Mouse (Mus musculus): ENCODE data around the gene Map3k12. TPM values are rescaled to one million over a fixed set of nuclear protein-coding genes. Genes with fewer than 3 reads are reported as not detected.

Gene Map3k12
- total RNA-seq, 1 experiment from 2014 or later = 12.0 TPM

DNA sequence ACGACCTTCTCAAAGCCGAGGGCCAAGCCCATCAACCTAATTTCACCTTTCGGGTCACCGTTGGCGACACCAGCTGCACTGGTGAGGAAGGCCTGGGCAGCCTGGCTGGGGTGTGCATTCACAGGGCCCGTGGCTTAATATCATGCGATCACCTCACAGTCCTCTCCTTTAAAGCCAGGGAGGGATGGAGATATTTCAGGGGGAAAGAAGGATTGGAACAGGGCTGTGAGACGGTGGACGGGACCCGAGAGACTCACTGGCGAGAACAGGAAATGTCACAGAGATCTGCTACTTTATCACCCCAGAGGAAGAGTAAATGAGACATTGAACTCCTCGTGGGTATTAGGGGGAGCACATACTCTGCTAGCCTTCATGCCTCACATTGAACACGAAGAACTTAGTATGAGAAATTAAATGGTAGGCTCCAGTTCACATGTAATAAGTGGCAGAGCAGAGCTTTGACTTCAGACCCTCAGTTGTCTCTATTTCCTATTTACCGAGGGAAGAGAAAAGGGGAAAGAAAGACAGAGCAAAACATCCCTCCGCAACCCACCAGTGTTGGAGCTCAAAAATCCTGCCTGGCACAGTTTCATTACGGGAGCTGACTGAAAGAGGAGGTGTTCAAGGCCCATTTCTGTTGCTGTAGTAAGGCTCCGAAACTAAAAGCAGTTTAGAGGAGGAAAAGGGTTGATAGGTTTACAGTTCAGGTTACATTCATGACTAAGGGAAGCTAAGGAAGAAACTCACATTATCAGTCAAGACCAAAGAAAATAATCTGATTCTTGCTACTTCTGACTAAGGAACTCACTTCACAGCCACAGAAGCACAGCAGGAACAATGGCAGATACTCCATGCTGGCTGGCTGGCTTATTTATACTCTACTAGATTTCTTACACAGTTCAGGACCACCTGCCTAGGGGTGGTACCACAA lies 2.6 kb upstream of the Map3k12 start:
- DNase-seq = no peak

DNA sequence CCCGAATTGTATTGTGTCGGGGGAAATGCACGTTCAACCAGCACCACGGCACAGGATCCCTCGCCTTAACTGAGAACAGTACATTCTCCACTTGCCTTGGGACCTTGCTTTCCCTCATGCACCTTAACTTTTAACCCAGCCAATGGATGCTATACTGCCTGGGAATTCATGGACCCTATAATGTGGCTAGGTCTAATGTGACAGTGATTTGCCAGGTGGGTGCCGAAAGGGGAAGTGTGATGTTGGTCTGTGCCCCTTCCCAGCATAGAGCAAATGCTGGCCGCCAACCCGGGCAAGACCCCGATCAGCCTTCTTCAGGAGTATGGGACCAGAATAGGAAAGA lies 2.0 kb upstream of the Map3k12 start:
- no peak for DNase-seq

DNA sequence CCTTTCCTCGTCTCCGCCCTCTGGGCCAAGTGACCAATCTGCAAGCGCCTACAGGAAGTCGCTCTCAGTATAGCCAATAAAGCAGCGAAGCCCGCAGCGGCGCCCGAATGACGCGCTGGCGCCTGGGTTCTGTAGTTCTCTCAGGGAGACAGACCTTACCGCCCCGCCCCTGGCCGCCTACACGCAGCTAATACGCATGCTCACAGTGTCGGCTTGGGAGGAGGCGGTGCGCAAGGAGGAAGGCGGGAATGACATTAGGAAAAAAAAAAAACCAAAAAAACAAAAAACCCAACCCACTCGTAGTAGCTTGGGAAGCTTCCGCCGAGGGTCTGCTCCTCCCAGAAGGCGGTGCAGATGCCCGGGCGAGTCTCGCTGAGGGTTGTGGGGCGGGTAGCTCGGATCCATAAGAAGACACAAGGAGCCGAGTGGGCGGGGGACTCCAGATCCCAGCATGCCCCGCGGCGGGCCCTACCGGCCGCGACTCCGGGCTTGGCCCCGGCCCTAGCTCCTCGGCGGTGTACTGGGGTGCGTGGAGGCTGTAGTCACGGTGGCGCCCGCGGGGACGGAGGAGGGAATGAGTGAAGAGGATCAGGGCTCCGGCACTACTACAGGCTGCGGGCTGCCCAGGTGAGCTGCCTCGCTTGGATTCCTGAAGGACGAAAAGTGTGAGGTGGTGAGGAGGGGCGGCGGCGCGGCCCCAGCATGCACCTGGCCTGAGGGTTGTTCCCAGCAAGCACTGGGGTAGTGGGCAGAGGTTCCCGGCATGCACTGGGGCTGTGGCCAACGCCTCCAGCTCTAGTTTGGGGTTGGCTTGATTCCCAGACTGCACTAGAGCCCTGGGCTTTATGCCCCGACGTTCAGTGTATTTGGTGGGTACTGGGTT lies 1.4 kb upstream of the Map3k12 start, which contains the start of gene Tarbp2:
Gene Tarbp2, plus strand, starts transcription at position 217 of the 883 bp plus-strand sequence.
- peak; percentile 99 for DNase-seq

DNA sequence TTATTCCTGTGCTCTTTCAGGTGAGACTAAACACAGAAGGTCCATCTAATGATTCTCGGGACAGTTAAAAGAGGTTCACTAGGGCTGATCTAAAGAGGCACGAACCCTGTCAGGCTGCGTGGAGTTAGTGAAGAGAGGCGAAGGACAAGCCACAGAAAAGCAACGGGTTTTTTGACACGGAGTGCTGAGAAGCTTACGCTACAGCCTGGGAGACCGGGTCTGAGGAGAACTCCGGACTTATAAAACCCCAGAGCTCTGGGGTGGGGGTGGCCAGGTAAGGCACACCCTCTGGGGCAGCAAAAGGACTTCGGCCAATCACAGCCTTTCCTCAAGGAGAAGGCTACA lies 739 bp upstream of the Map3k12 start:
- no peak for DNase-seq

DNA sequence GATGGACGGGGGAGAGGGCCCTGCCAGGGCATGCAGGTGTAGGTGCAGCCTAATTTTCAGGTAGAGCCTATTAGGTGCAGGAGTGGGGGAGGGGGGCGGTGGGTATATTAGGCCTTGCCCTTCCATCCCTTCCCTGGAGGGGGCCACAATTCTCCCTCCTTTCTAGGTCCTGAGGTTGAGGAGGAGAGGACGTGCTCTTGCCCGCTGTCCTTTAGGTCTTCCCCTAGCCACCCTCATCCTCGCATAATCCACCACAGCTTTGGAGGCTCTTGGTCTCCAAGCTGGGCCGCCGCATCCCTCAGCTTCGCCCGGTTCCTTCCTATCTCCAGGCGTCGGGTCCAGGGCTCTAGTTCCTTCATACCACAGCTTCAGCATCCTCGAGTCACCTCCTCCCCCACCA lies 571 bp downstream of the Map3k12 start:
- no peak for DNase-seq

DNA sequence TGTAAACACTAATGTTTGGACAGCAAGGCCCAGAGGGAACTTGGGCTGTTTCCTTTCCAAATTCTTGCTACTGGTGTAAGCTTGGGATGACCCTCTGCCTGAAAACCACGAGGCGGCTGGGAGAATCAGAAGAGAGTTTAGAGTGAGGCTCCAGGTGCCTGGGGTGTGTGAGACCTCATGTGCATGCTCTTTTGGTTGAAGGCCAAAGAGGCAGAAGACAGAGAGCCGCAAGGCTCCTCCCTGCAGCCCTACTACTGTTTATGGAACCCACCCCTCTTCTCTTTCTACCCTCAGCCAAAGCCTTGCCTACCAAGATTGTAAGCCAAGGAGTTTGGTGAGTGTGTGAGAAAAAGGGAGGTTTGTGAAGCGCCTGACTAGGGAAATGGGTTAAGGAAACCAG lies 1.1 kb downstream of the Map3k12 start:
- no peak for DNase-seq

DNA sequence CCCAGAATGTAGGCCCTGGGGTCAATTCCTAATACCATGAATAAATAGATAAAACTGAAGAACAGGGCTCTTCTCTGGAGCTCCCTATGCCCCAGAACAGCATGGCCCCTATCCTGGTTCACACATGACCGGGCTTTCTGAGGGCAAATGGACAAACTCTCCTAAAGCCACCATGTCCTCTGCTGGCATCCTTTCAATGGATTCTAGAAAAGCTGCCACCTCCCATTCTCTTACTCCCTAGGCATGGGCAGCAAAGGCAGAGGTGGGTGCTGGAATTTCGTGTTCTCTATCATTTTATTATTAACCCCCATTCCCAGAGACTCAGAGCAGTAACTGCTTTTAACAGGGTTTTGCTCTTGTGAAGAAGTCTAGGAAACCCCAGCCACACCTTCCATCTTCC lies 1.6 kb downstream of the Map3k12 start:
- no peak for DNase-seq

DNA sequence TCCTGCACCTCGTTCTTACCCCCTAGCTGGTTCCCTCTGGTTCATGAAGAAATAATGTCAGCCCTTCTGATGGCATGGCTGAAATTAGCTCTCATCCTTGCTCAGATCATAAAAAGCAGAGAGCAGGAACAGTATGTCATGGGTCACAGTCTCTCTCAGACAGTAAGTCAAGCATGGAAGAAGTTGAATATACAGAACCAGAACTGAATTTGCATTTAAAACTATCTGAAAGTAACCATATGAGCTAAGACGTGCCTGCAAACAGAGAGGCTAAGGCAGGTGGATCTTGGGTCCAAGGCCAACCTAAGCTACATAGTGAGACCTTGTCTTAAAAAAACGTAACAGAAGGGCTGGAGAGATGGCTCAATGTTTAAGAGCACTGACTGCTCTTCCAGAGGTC lies 3.9 kb downstream of the Map3k12 start:
- no peak for DNase-seq

DNA sequence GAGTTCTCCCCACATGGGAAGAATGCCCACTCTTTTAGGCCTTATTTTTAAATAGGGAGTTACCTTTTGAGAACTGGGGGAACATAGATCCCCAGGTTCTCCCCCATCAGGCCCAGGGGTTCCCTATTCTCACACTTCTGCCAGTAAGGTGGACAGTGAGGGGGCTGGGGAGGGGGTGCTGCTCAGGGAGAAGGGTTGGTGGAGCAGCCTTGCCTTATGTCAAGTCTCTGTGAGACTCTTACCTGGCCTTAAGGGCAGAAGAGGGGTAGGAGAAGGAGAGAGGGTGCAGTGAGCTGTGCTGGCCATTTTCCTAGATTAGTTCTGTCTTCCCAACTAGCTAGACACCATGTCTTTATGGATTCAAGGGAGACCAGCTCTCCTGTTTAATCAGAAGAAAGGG lies 4.4 kb downstream of the Map3k12 start:
- DNase-seq = no peak

DNA sequence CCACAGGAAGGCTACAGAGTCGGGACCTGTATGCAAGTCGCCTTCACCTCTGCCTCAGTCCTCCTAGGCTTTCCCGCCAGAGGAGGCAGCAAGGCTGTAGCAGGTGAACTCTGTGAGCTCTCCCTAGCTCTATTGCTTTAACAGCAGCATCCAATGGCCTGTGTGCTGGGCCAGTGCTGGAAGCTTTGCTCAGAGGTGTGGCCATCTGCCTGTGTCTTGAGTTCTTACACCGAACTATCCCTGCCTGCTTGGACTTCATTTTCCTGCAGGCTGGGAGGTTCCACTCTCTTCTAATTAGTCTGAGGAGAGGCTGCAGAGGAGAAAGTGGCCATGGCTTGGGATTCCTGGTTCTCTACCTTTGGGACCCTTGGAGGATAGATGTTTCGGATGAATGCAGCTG lies 4.9 kb downstream of the Map3k12 start:
- no peak for DNase-seq

DNA sequence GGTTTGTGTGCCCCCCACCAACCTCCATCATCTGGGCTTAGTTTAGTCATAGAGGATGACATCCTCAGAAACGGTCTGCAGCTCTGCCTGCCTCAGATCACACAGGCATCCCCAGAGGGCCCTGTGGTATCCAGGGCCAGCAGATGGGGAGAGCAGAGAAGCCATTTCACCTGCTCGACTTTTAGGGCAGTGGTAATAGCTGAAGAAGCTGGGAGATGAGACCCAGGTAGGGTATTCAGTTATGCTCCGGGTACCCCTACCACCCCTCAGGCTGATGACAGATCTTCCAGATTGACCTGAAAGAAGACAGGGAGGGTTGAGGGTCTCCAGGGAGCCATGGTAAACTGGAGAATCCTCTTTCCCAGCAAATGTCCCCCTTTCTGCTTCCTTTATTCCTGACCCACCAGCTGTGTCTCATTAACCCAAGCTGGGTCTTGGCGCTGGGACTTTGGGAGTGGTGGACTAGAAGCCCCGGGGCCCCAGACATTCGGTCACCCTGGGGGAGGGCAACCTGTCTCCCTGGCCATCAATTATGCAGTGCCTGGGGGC lies 5.5 kb downstream of the Map3k12 start:
- no peak for DNase-seq

DNA sequence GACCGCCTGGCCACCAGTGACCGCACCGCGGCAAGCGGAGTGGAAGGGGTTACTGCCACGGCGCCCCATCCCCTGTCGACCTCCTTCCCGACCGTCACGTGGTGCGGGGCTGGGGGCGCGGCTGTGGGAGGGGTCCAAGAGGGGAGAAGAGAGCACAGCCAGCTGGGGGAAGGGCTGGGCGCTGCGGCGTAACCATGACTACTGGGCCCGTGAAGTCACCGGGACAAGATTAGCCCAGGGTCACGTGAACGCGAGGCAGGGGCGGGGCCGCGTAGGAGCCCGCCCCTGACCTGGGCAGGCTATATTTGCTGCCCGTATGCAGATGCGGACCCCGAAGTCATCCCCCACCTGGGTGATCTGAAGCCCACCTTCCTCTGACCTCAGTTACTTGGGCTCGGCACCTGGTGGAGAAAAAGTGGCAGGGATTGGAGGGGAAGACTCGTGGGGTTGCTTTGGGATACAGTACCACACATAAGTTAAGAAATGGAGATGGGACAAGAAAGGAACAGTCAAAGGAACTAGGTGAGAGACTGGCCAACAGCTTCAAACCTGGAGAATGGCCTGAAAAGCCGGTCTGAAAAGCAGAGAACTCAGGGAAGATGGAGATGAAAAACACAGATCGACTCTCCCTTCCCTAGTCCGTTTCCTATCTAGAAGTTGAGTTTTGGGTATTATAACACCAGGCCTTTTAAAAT lies 6.1 kb downstream of the Map3k12 start:
- DNase-seq = peak; percentile 90

DNA sequence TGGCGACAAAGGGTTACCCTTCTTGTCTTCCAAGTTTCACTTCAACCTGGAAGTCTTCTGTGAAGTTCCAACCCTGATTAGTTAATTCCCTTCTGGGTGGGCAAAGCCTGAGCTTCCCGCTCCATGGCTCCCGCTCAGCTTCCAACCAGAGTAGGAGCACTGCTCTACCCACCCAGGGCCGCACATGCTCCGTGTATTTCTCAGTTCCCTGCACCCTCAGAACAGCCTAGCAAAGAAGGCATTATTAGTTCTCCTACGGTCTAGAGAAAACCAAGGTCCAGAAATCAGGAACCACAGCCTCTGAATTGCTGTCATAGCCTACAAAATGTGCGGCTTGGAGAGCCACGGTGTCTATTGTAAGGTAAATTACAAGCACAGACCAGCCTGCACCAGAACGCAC lies 6.8 kb downstream of the Map3k12 start:
- no peak for DNase-seq

DNA sequence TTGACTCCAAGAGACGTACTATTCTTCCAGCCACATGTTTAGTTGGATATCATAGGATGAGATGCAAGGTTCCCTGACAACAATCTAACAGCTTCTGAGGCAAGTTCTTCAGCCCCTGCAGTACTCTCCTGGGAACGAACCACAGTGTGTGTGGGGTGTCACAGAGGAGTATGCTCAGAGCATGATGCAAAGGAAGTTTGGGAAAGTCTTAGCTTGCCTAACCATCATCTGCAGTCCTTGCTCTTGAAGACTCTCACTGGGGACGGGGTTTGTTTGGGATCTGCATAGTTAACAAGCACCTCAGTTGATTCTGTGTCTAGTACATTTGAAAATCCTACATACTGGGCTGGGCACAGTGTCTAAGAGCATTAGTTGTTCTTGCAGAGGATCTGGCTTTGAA lies 8.5 kb downstream of the Map3k12 start:
- no peak for DNase-seq

DNA sequence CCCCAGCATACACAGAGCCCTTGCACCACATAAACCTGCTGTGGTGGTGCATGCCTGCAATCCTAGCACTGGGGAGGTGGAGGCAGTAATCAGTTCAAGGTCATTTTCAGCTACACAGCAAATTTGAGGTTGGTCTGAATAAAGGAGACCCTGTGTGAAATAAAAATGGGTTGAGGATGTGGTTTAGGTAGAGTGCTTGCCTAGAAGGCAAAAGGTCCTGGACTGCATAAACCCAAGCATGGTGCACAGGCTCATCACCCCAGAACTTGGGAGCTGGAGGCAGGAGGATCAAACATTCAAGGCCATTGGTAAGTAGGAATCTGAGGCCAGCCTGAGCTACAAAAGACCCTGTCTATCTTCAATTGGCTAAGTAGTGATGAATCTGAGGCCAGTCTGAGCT lies 9.3 kb downstream of the Map3k12 start:
- DNase-seq = no peak

DNA sequence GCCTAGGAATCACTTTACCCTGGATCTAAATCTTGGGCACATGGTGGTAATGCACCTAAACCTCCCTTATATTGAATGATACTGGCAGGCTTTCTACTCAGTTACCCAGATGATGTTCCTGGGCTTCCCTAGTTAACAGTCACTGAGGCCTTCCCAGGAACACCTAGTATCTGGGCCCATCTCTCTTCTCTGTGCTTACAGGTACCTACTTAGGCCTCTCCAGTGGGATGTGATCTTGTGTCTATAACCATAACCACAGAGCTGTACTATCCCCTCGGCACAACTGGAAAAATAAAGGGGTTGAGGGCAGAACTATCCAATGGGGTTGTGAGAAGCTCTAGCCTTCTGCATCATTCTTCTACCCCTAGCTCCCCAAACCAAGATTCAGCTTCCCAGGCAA lies 10.0 kb downstream of the Map3k12 start:
- no peak for DNase-seq

DNA sequence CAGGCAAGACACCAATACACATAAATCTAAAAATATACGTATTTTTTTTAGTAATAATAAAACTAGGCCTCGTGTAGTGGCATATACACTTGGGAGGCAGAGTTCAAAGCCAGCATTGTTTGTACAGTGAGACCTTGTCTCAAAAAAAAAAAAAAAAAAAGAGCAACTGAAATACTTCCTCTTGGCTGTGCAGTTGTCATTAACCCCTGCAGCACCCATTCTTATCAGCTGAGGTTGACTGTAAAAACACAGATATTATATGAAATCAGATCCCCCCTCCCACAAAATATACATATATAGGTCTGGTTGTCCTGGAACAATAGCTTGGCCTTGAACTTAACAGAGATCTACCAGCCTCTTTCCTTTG lies 10.4 kb downstream of the Map3k12 start:
- DNase-seq = no peak

DNA sequence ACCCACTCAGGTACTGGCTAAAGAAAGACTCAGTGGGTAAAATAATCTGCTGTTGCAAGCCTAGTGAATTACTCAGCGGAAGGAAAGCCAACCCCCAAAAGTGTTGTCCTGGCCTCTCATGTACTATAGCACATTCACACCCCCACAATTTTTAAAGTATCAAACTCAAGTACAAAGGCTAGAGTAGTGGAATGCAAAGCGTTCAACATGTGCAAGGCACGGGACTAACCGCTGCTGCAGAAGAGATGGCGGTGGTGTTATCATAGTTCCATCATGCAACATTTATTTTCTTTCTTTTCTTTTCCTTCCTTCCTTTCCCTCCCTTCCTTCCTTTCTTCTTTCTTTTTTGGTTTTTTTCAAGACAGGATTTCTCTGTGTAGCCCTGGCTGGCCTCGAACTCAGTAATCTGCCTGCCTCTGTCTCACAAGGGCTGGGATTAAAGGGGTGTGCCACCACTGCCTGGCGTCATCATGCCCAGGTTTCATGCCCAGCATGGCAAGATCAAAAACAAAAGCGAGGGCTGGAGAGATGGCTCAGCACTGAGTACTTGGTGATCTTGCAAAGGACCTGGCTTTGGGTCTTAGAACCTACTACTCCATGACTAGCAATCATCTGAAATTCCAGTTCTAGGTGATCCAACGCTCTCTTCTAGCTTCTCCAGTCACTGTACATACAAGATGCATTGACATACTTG lies 10.9 kb downstream of the Map3k12 start:
- DNase-seq = no peak

DNA sequence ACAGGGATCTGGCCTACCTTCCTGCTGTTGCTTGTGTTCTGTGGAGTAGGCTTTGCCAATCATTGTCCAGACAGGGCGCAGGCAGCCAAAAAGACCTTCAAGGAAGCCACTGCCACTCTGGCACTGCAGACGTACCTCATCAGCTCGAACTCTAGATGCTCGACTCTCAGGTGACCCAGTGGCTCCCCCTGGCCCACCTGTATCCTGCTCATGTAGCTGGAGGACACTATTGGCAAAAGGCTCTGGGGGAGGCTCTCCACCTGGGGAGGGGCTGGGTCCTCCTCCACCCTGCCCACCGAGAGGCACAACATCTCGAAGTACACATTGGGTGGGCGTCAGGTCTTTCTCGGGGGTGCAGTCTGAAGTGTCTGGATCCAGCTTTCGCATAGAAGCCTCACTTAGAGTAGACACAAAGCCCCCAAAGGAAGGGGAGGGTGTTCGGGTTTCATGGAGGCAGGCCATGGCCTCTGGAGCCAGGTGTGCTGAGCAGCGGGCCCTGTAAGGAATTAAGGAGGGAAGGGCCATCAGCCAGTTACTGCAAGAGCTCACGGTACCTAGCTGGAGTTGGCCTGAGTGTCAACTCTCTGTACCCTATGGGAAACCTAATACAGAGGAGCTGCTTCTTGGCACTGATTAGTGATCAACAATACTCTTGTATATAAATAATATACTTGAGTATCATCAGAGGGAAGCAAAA lies 11.6 kb downstream of the Map3k12 start:
- DNase-seq = no peak

DNA sequence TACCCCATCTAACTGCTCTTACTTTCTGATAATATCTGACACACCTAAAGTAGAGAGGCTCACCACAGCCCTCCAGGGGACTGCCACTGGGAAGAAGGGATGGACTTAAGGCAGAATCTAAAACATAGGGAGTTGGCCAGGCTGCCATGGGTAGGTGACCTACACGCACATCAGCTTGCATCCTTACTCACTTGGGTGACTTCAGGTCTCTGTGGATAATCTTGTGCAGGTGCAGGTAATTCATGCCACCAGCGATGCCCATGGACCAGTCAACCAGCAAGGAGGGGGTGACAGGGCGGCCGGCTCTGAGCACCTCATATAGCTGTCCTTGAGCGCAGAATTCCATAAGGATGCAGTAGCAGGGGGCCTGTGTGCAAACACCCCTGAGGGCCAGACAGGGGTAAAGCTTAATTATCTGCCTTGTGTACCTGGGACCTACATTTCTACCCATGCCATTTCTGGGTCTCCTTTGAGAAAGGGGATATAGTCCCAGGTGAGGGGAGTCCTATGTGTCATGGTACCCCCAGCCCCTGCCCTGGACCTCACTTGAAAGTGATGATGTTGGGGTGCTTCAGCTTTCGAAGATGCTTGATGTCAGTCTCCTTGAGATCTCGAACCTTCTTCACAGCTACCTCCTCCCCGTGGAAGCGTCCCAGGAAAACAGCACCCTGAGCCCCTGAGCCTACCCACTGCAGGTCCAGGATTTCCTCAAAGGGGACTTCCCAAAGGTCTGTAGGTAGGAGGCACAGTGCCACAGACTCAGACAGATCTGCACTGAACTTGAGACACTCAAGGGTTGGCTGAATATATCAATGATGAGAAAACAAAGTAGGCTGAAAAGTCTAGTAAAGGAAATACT lies 12.7 kb downstream of the Map3k12 start:
- DNase-seq = no peak
